Mouse (Mus musculus): ENCODE results near the gene Vkorc1l1. TPM values are rescaled to one million over a fixed set of nuclear protein-coding genes. Genes with fewer than 3 reads are reported as not detected.

Vkorc1l1 gene
- polyA plus RNA-seq, 1 experiment from 2014 or later = 30.9 TPM

DNA sequence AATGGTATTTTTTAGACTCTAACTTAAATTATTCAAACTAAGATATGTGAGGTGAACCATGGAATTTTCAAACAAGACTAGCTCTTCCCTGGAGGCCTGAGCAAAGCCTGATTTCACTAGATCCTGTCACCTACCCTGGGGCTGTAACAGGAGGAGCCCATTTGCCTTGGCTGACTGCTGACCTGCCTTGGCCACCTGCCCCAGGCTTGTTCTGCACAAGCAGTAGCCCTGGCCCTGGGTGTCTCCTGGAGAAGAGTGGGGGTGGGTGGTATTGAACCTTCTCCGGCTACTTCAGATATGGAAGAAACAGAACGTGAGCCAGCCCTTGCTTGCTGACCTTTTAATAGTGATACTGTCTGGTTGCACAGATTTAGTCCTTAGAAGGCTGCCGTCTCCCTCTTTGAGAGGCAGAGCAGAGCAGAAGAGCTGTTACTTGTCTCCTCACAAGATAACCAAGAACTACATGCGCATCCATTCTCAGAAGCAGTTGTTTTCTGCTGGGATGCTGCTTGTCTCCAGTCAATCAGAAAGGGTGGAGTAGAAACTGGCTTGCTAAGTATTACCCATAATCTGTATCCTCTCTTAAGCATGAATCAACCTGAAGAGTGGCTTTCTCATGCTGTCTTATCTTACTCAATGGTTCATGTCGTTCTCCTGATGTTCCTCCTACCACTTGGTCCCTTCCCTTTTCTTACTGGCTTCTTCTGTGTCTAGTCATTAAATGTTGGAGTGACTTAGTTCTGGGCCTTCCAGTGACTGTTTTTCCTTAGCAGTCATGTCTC, 12.9 kb downstream of the Vkorc1l1 start:
- Histone ChIP-seq H3K27me3 (ENCODE audit: low read depth, poor library complexity, severe bottlenecking) (no peaks in the 10 kb centered on the region), H3K27ac (replicated peaks) (no peak overlapping the region), H3K36me3 (peaks cover 31% of the 10 kb centered on the region), H3K4me1 (no peaks in the 10 kb centered on the region), H3K4me3 (no peak overlapping the region), H3K9me3 (replicated peaks) (no peaks in the 10 kb centered on the region)
- no peak for DNase-seq (ENCODE audit: low spot score)
- WGBS = 92% methylated on average over 5 of the region's 5 CpGs

DNA sequence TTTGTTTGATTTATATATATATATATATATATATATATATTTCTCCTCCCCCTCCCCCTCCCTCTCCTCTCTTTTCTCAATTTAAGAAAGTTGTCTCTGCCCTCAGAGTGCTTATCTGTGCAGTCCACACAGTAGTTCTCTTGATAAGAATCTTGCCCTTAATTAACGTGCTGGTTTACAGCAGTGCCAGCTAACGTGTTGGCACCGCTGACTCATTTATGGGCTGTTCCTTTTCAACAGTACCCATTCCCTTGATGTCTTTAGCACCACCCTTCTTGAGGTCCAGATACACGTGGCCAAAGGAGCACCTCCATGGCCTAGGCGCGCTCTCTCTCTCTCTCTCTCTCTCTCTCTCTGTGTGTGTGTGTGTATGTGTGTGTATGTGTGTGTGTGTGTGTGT, 14.0 kb downstream of the Vkorc1l1 start:
- no peak overlapping the region for H3K4me3 ChIP-seq
- 92% methylated on average over 6 of the region's 6 CpGs for WGBS
- no peak overlapping the region for H3K27ac ChIP-seq (replicated peaks)
- peaks cover 39% of the 10 kb centered on the region for H3K36me3 ChIP-seq
- no peaks in the 10 kb centered on the region for H3K4me1 ChIP-seq
- H3K27me3 ChIP-seq (ENCODE audit: low read depth, poor library complexity, severe bottlenecking) = no peaks in the 10 kb centered on the region
- DNase-seq (ENCODE audit: low spot score) = no peak
- H3K9me3 ChIP-seq (replicated peaks) = no peaks in the 10 kb centered on the region

DNA sequence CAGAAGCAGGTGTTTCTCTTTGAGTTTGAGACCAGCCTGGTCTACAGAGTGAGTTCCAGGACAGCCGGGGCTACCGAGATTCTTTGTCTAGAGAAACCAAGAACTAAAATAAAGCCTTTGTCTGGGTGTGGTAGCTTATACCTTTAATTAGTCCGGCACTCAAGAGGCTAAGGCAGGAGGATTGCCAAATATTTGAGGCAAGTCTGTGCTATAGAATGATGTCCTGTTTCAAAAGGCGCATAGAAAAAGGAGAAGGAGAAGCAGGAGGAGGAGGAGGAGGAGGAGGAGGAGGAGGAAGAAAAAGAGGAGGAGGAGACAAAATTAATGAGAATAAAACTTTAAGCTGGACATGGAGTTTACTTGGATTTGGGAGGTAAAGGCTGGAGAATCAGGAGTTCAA, 21.5 kb downstream of the Vkorc1l1 start:
- DNase-seq (ENCODE audit: low spot score) = no peak
- Histone ChIP-seq H3K9me3 (replicated peaks) (no peaks in the 10 kb centered on the region), H3K4me3 (no peak overlapping the region), H3K36me3 (peaks cover 22% of the 10 kb centered on the region), H3K4me1 (no peaks in the 10 kb centered on the region), H3K27ac (replicated peaks) (no peak overlapping the region), H3K27me3 (ENCODE audit: low read depth, poor library complexity, severe bottlenecking) (no peaks in the 10 kb centered on the region)
- 78% methylated on average over 4 of the region's 4 CpGs for WGBS

DNA sequence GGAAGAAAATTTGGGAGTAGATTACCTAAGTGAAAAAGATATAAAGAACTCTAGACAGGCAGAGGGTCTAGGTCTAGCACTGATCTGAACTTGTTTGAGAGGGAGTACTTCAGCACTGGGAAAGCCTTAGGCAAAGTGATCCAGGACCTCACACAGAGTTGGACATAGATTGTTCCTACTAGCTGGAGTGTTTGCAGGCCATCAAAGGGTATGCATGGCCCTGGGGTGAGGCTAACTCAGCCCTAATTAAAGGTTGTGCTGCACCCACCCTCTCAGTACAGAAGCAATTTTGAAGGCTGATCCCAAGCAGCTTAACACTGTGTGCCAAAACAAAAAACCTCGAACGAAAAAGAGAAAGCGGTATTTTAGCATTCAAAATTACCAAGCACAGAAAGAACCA, 24.7 kb downstream of the Vkorc1l1 start:
- H3K4me3 ChIP-seq = no peak overlapping the region
- no peak overlapping the region for H3K27ac ChIP-seq (replicated peaks)
- WGBS = 87% methylated on average over 3 of the region's 3 CpGs
- DNase-seq (ENCODE audit: low spot score) = no peak
- H3K4me1 ChIP-seq = no peaks in the 10 kb centered on the region
- no peaks in the 10 kb centered on the region for H3K9me3 ChIP-seq (replicated peaks)
- no peaks in the 10 kb centered on the region for H3K27me3 ChIP-seq (ENCODE audit: low read depth, poor library complexity, severe bottlenecking)
- H3K36me3 ChIP-seq = peaks cover 4% of the 10 kb centered on the region

DNA sequence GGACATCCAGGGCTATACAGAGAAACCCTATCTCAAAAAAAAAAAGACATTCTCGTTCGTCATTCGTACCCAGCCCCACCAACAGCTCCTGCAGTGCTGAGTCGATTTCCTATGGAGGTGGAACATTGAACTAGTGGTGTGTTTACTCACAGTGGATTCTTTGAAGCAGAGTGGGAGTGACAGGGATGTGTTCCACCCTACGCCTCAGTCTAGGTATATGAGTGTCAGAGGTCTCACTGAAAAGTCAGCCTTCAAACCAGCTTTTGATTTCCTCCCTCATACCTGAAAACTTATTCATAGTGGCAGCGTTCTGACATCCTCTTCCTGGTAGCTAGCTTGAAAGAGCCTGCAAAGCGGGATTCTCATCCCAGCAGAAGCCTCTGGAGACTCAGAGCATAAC, 26.6 kb downstream of the Vkorc1l1 start:
- H3K4me3 ChIP-seq = no peak overlapping the region
- no peaks in the 10 kb centered on the region for H3K9me3 ChIP-seq (replicated peaks)
- H3K27ac ChIP-seq (replicated peaks) = no peak overlapping the region
- 89% methylated on average over 7 of the region's 7 CpGs for WGBS
- no peak for DNase-seq (ENCODE audit: low spot score)
- H3K27me3 ChIP-seq (ENCODE audit: low read depth, poor library complexity, severe bottlenecking) = no peaks in the 10 kb centered on the region
- H3K36me3 ChIP-seq = peaks cover 12% of the 10 kb centered on the region
- no peaks in the 10 kb centered on the region for H3K4me1 ChIP-seq

DNA sequence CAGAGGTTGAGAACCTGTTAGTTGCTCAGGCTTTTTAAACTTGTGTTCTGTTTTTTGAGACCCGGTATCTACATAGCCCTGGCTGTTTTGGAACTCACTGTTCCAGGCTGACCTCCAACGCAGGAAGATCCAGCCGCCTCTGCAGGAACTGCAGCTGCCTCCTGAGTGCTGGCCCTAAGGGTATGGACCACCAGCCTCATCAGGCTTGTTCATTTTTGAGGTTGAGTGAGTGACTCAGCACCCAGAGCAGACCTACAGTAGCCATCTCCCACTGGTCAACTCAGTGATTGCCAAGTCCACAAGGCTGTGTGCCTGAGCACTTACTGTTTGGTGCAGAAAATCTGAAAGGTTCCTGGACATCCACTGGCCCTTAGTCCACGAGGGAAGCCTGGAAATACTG, 29.7 kb downstream of the Vkorc1l1 start:
- H3K4me3 ChIP-seq = no peak overlapping the region
- WGBS = 87% methylated on average over 4 of the region's 4 CpGs
- peaks cover 26% of the 10 kb centered on the region for H3K36me3 ChIP-seq
- no peak for DNase-seq (ENCODE audit: low spot score)
- no peaks in the 10 kb centered on the region for H3K4me1 ChIP-seq
- no peak overlapping the region for H3K27ac ChIP-seq (replicated peaks)
- H3K9me3 ChIP-seq (replicated peaks) = no peaks in the 10 kb centered on the region
- H3K27me3 ChIP-seq (ENCODE audit: low read depth, poor library complexity, severe bottlenecking) = no peaks in the 10 kb centered on the region

DNA sequence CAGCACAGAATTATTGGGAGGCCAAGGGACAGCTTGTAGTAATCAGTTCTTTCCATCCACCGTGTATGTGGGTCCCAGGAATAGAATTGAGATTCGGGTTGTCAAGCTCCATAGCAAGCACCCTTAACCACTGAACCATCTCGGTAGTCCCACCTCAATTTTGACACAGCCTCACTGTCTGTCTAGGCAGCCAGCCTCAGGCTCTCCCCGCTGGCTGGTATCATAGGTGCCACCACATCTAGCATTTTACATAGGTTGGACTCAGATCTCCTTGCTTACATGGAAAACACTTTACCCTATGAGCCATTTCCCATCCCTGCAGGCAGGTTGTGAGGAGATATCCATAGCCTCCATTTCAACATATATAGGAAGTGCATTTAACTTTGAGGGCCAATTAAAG, 32.6 kb downstream of the Vkorc1l1 start:
- WGBS = 93% methylated on average over 4 of the region's 4 CpGs
- Histone ChIP-seq H3K9me3 (replicated peaks) (no peaks in the 10 kb centered on the region), H3K4me1 (peaks cover under 1% of the 10 kb centered on the region; the same call in 1 of the 2 replicates), H3K36me3 (peaks cover 26% of the 10 kb centered on the region), H3K27me3 (ENCODE audit: low read depth, poor library complexity, severe bottlenecking) (no peaks in the 10 kb centered on the region), H3K4me3 (no peak overlapping the region), H3K27ac (replicated peaks) (no peak overlapping the region)
- DNase-seq (ENCODE audit: low spot score) = no peak

DNA sequence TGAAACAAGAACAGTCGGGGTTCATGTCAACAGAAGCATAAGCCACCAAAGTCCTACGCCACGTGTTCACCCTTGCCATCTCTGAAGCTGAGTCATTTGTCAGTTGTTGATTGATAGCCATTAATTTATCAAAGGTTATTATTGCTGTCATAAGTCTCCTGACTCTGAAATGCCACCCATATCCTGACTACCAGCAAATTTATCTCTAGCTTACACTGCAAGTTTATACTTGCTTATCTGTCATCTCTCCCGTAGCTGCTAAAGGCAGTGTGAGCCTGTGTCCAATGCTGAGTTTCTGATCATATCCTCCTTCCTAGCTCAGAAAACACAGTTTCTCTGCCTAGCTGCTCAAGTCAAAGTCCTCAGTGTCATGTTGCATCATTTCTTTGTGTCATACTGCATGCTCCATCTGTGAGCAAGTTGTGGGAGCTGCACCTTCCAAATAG, 33.1 kb downstream of the Vkorc1l1 start:
- H3K27ac ChIP-seq (replicated peaks) = no peak overlapping the region
- no peaks in the 10 kb centered on the region for H3K9me3 ChIP-seq (replicated peaks)
- no peak overlapping the region for H3K4me3 ChIP-seq
- H3K4me1 ChIP-seq = peaks cover 6% of the 10 kb centered on the region; the same call in 1 of the 2 replicates
- no peaks in the 10 kb centered on the region for H3K27me3 ChIP-seq (ENCODE audit: low read depth, poor library complexity, severe bottlenecking)
- no peak for DNase-seq (ENCODE audit: low spot score)
- H3K36me3 ChIP-seq = peaks cover 26% of the 10 kb centered on the region
- WGBS = 94% methylated on average over 4 of the region's 4 CpGs

DNA sequence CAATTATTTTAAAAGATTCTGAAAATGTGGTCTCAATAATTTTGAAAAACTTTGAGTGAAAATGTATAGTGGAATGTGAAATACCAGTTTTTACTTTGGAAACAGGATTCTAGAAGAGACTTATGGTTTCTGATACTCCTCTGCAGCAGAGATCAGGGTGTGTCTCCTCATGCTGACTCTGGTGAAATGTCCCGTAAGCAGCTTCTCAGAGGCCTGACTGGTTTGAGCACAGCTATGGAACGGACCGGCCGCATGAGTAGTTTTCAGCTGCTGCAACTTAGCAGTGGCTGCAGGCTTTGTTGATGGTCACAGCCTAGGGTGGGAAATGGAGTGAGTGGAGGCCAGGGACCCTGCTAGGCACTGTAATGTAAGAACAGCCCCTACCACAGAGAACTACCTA, 36.0 kb downstream of the Vkorc1l1 start:
- 85% methylated on average over 4 of the region's 4 CpGs for WGBS
- H3K9me3 ChIP-seq (replicated peaks) = no peaks in the 10 kb centered on the region
- H3K27ac ChIP-seq (replicated peaks) = no peak overlapping the region
- H3K27me3 ChIP-seq (ENCODE audit: low read depth, poor library complexity, severe bottlenecking) = no peaks in the 10 kb centered on the region
- H3K4me3 ChIP-seq = no peak overlapping the region
- peaks cover 13% of the 10 kb centered on the region for H3K4me1 ChIP-seq
- peaks cover 19% of the 10 kb centered on the region for H3K36me3 ChIP-seq
- no peak for DNase-seq (ENCODE audit: low spot score)

DNA sequence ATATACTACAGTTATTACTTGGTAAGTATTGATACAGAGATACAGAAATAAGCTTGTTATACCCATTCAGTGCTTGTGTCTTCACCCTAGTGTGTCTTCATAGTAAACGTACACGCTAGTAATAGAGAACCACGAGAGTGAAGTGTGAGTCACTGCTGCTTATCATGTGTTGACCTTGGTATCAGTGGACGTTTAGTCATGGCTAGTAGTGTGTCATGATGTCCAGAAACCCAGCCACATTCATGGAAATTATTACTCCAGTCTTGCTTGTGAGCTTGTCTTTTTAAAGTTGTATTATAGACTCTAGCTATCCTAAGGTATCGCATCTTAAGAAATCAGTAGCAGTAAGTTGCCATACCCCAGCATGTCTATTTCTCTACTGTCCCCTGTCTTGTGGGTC, 36.8 kb downstream of the Vkorc1l1 start:
- H3K27ac ChIP-seq (replicated peaks) = no peak overlapping the region
- H3K27me3 ChIP-seq (ENCODE audit: low read depth, poor library complexity, severe bottlenecking) = no peaks in the 10 kb centered on the region
- H3K9me3 ChIP-seq (replicated peaks) = no peaks in the 10 kb centered on the region
- no peak for DNase-seq (ENCODE audit: low spot score)
- 94% methylated on average over 5 of the region's 5 CpGs for WGBS
- peaks cover 13% of the 10 kb centered on the region for H3K4me1 ChIP-seq
- H3K4me3 ChIP-seq = no peak overlapping the region
- peaks cover 28% of the 10 kb centered on the region for H3K36me3 ChIP-seq

DNA sequence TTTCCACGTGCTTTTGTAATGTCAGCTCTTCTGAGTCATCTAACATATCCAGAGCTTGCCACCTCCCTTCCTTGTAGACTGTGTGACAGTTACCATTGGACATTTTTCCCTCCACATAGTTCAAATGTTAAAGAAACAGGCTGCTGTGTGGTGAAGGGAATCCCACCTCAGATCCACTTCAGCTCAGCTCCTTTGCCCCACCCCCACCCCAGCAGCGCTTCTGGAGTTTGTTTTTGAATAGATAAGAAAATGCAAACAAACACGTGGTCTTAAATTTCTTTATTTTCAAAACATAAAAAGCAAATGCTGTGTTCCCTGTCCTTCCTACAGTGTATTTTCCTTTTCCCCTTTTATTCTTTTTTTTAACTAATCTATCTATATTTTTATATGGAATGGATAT, 38.4 kb downstream of the Vkorc1l1 start:
- peaks cover 33% of the 10 kb centered on the region for H3K36me3 ChIP-seq
- 85% methylated on average over 3 of the region's 3 CpGs for WGBS
- H3K9me3 ChIP-seq (replicated peaks) = no peaks in the 10 kb centered on the region
- H3K4me3 ChIP-seq = no peak overlapping the region
- H3K27me3 ChIP-seq (ENCODE audit: low read depth, poor library complexity, severe bottlenecking) = no peaks in the 10 kb centered on the region
- no peak overlapping the region for H3K27ac ChIP-seq (replicated peaks)
- DNase-seq (ENCODE audit: low spot score) = no peak
- peaks cover 13% of the 10 kb centered on the region for H3K4me1 ChIP-seq

DNA sequence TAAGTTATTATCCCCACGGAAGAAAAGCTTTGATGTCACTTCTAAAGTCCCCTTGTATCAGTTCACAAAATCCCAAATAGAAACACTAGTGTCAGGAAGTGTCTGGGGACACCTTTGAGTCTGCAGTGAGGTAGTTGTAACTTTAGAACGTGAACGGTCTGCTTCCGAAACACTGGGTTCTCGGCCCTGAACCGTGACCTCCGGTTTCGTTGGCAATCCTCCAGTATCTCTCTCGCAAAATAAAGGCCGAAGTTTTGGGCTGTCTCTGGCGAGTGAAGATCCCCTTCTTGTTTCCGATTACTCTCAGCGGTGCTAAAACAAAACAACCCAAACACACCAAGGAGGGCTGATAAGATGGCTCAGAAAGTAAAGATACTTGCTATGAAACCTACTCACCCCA, 47.6 kb downstream of the Vkorc1l1 start:
- peaks cover 58% of the 10 kb centered on the region for H3K36me3 ChIP-seq
- DNase-seq (ENCODE audit: low spot score) = no peak

DNA sequence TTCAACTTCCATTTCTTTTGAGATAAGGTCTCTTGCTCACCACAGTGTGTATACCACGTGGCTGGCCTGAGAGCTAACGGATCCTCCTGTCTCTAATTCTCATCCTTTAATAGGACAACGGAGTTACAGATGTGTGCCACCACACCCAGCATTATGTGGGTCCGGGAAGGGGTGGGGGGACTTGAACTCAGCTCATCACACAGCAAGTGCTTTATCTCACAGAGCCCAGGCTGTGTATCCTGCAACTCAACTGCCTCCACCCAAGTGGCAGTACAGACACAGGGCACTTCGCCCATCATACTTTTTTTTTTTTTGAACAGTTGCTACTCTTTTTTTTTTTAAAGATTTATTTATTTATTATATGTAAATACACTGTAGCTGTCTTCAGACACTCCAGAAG, 50.1 kb downstream of the Vkorc1l1 start:
- no peaks in the 10 kb centered on the region for H3K9me3 ChIP-seq (replicated peaks)
- H3K36me3 ChIP-seq = peaks cover 42% of the 10 kb centered on the region
- DNase-seq (ENCODE audit: low spot score) = no peak
- no peak overlapping the region for H3K27ac ChIP-seq (replicated peaks)
- 95% methylated on average over 5 of the region's 5 CpGs for WGBS
- H3K4me1 ChIP-seq = no peaks in the 10 kb centered on the region
- no peak overlapping the region for H3K4me3 ChIP-seq
- H3K27me3 ChIP-seq (ENCODE audit: low read depth, poor library complexity, severe bottlenecking) = no peaks in the 10 kb centered on the region

More for the DNA sequence above, 47.6 kb downstream of the Vkorc1l1 start:
- H3K9me3 ChIP-seq (replicated peaks) = no peaks in the 10 kb centered on the region
- H3K4me3 ChIP-seq = no peak overlapping the region
- WGBS = 90% methylated on average over 13 of the region's 13 CpGs
- no peaks in the 10 kb centered on the region for H3K27me3 ChIP-seq (ENCODE audit: low read depth, poor library complexity, severe bottlenecking)
- H3K4me1 ChIP-seq = no peaks in the 10 kb centered on the region
- no peak overlapping the region for H3K27ac ChIP-seq (replicated peaks)

All from midbrain, embryonic 10.5 days (tissue).